Mouse (Mus musculus): ENCODE data around the gene Smim24. TPM values are rescaled to one million over a fixed set of nuclear protein-coding genes. Genes with fewer than 3 reads are reported as not detected.

Gene Smim24
- 1 to 10 TPM; 1.2 to 1.6 TPM for total RNA-seq (2021)
- long read RNA-seq, experiment 1, partial matches to known transcripts: 0 of 1 reads
- long read RNA-seq, experiment 1, other reads (novel, unspliced or antisense): 0 of 1 reads
- long read RNA-seq, experiment 2, partial matches to known transcripts: 1 of 6 reads
- long read RNA-seq, experiment 2, other reads (novel, unspliced or antisense): 0 of 6 reads

GRCm38 (mm10) chr10:81392781-81393185, at the start of gene Smim24:
TSS of gene Smim24 (plus strand) at chr10:81393051.
- no peak for DNase-seq

- peak; percentile 67 for DNase-seq
Observed at GRCm38 (mm10) chr10:81344421-81345161, 48.3 kb upstream of the Smim24 start.

- DNase-seq: no peak
Observed at GRCm38 (mm10) chr10:81345162-81345534, 47.7 kb upstream of the Smim24 start.

- peak; percentile 90 for DNase-seq
Observed at GRCm38 (mm10) chr10:81346453-81347067, 46.3 kb upstream of the Smim24 start.

- DNase-seq: peak; percentile 60
Observed at GRCm38 (mm10) chr10:81349146-81349545, 43.7 kb upstream of the Smim24 start.

GRCm38 (mm10) chr10:81349961-81350350, 42.9 kb upstream of the Smim24 start:
- DNase-seq: no peak

- DNase-seq: peak; percentile 99
Observed at GRCm38 (mm10) chr10:81350351-81351063, 42.3 kb upstream of the Smim24 start, which contains the start of gene Hmg20b. TSS of gene Hmg20b (minus strand) at chr10:81350480.

- DNase-seq: no peak
Observed at GRCm38 (mm10) chr10:81351678-81352291, 41.1 kb upstream of the Smim24 start.

GRCm38 (mm10) chr10:81354738-81355477, 37.9 kb upstream of the Smim24 start:
- DNase-seq: no peak

- no peak for DNase-seq
Observed at GRCm38 (mm10) chr10:81355533-81355932, 37.3 kb upstream of the Smim24 start.

- no peak for DNase-seq
Observed at GRCm38 (mm10) chr10:81356352-81356990, 36.4 kb upstream of the Smim24 start.

- peak; percentile 95 for DNase-seq
Observed at GRCm38 (mm10) chr10:81356991-81357844, 35.6 kb upstream of the Smim24 start, which contains the start of gene Mfsd12. TSS of gene Mfsd12 (plus strand) at chr10:81357491.

GRCm38 (mm10) chr10:81358209-81358608, 34.6 kb upstream of the Smim24 start:
- no peak for DNase-seq

GRCm38 (mm10) chr10:81358841-81359240, 34.0 kb upstream of the Smim24 start:
- DNase-seq: no peak

- DNase-seq: no peak
Observed at GRCm38 (mm10) chr10:81360721-81361120, 32.1 kb upstream of the Smim24 start.

- peak; percentile 23 for DNase-seq
Observed at GRCm38 (mm10) chr10:81362336-81362949, 30.4 kb upstream of the Smim24 start.

- peak; percentile 54 for DNase-seq
Observed at GRCm38 (mm10) chr10:81363436-81364346, 29.2 kb upstream of the Smim24 start.

- DNase-seq: peak; percentile 76
Observed at GRCm38 (mm10) chr10:81364666-81365065, 28.2 kb upstream of the Smim24 start.

All from adrenal gland, postnatal 10 days (tissue).